Mouse (Mus musculus): ENCODE measurements around the gene Skor1.

Skor1 gene

DNA sequence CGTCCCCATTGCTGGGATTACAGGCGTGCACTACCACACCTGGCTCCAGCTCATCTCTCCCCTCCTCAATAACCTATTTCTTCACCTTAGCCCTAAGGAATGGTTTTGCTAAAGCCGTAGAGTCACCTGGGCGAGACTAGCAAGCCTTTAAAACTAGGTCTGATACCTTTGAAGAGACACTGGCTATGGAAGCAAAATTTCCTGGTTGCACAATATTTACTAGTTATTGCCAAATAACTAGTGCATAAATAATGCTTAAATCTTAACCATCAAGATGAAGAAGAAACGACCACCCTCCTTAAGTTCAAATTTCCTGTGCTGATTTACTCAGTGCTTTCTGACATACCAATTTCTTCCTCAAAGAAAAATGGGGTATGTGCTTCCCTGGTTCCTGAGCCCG lies 15.1 kb downstream of the Skor1 start:
- no peak for DNase-seq (ENCODE audit: extremely low spot score)

DNA sequence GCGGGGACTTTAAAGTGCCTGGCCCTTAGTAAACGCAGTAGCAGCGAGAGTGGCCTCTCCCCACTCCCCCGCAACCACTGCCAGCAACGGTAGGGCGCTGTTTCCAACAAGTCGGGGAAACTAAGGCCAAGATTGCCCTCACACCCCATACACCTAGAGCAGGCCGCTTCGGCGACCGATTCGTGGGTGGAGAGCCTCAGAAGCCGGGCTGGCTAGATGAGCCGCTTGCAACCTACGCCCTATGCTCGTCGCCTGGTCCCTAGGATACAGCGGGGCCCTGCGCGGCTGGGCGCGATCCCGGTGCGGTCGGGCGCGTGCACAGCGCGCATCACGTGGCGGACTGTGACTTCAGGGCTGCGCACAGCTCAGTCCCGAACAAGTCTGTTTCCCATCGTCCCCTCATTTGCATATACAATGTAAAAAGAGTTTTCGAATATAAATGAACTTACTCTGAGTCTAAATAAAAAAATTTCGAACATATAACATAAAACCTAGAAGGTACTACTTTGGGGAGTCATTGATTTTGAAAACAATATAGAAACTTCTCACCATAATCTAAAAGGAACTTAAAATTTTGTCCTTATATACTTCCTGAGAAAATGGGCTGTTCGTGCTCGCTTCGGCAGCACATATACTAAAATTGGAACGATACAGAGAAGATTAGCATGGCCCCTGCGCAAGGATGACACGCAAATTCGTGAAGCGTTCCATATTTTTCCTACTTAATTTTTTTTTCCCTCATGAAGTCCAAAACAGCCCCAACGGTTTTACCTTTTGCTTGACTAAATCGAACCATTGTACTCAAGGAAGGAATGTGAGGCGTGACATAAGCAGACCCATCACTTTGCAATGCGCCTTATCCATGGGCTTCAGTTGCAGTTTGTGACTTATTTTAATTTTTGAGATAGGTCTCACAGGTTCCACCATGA lies 15.8 kb downstream of the Skor1 start:
- DNase-seq (ENCODE audit: extremely low spot score), result peak; percentile 94

DNA sequence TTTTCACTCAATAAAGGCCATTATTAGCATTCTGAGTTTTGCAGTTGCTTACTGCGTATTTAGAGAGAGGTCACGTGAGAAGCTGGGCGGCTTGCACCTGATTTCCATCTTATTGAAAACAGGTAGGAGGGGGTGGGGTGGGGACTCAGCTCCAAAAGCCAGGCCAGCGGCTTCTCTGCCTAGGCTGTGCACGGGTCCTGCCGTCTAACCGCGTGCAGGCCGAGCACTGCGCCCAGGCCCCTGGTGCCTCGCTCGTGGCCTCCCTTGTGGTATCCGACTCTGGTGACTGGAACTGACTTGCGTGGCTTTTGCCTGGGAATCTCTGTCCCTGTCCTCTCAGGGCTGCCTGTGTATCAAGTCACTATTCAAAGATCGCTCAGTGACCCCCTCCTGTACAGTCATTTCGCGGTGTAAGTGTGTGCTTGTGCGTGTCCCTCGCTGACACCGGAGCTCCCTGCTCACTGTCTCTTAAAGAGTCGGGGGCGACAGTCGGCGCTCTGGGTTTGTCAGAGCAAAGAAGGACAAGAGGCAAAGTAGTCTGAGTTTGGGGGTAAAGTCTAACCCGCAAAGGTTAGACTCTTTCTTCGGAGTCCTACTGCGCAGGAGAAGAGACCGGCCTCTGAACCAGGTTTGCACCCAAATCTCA lies 16.7 kb downstream of the Skor1 start:
- peak; percentile 64 for DNase-seq (ENCODE audit: extremely low spot score)

DNA sequence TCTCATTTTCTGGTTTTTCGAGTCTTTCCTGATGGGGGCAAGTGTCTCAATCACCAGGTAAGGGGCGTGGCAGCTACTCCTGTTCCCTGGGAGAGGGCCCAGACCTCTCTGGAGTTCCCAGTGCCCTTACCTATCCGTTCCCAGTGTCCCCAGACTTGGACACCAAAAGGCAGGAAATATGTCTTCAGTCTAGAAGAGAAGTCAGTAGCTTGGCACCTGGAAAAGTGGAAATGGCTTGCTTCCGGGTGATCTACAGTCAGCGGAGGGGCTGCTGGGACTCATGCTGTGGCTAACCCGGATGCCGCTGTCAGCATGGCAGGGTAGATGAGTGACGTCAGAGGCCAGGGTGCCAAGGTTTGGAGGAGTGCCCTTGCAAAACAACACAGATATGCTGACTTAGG lies 19.1 kb downstream of the Skor1 start:
- DNase-seq (ENCODE audit: extremely low spot score), result no peak

DNA sequence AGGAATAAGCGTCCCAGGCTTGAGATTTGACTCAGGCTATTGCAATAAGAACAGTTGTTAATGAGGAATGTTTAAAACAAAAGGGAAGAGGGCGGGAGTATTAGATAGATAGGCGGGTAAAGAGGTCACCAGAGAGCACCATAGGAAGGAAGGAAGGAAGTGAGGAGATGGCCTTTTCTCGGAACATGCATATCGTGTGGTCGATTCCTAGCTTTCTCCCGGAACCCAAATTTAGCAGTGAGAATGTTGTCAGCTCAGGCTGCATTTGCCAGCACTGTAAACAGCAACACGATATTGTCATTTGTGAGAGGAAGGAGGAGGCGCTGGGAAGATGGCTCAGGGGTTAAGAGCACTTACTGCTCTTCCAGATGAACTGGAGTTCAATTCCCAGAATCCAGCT lies 24.2 kb downstream of the Skor1 start:
- no peak for DNase-seq (ENCODE audit: extremely low spot score)

DNA sequence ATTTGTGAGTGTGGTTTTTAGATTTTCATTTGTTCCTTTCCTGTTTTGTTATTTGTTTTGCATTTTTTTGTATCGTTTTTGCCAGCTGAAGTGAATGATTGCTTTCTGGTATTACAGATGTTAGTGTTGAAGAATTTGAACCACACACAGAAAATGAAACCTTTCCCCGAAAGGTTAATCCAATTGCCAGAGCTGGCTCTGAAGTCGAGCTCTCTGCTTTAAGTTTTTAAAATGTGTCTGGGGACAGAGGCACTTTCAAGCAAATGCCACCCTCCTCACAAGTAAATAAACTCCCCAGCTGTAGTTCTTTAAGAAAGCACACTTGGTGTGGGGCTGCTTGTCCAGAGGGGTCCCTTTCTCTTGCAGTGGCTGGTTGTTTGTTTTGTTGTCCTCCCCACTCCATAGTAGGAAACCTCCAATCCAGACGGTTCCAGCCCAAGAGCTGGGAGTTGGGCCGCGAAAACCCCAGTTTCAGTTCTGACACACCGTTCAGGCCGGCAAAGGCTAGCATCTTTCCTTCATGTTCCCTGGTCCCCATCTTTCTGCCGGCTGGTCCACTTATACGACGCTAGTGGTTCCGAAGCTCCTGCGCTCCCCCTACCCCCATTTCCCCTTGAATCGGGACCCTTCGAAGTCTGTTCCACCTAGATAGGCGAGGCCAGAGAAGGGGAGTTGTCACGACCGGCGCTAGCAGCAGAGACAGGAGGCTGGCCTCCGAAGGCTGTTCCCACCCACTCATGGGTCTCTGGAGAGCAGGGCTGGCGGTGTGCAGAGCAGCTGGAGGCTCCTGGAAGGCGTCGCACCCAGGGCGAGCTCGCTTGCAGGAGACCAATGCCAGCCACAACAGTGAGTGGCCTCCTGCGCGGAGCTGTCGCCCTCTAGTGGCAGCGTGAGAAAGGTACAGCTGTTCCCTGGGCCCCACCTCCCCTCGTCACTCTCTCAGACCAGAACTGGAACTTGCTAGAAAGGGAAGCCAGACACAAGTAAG lies 25.0 kb downstream of the Skor1 start:
- DNase-seq (ENCODE audit: extremely low spot score), result peak; percentile 93

DNA sequence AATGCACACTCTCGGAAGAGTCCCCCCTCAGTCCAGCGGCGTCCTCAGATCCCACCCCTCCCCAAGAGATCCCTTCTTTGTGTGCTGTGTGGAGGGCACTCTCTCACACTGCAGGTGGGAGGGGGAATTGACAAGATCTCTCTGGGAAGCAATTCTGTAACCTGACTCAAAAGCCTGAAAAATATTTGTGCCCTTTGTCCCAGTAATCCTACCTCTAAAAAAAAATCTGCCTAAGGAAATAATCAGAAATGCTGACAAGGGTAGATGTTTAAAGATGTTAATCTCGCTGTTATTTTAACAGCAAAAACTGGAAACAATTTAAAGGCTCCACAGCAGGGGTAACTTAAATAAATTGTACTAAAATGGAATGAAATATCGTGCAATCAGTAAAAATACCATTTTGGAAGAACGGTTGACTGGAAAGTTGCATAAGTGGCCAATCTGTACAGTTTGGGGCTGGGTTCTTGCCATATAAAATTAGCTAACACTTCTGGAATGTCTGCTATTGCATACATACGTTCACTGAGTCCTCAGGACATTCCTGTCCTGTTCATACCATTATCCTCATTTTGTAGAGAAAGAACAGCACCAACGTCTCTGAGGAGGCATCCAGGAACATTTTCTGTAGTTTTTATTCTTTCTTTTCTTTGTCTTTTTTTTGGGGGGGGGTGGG lies 26.5 kb downstream of the Skor1 start:
- no peak for DNase-seq (ENCODE audit: extremely low spot score)

DNA sequence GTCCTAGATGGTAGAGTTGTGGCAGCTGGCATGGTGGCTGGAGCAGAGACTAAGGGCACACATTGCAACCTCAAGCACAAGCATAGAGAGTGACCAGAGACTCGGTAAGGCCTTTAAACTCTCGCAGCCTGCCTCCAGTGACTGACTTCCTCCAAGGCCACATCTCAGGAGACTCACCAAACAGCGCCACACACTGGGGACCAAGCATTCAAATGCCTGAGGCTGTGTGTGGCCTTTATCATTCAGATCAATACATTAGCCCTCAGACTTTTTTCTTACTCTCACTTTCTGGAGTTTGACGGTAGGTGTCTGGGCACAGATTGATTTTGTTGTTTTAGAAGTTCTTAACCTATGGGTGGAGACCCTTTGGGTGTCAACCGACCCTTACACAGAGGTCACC lies 30.4 kb downstream of the Skor1 start:
- no peak for DNase-seq (ENCODE audit: extremely low spot score)

DNA sequence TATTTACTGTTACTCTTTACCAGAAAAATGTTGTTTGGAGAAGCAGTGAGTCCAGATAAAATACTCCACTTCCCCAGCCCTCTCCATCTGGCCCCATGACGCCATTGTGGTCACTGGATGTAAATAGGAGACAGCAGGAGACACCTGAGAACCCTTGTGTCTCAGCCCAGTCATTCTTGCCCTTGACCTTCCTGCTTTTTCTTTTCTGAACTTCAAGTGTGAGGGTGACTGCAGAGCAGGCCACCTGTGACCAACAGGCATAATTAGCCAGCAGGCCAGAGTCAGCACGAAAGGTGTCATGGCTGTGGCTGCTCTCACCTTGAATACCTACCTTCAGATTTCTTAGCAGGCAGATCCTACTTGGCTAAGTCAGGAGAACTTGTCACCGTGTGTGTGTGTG lies 36.2 kb downstream of the Skor1 start:
- no peak for DNase-seq (ENCODE audit: extremely low spot score)

DNA sequence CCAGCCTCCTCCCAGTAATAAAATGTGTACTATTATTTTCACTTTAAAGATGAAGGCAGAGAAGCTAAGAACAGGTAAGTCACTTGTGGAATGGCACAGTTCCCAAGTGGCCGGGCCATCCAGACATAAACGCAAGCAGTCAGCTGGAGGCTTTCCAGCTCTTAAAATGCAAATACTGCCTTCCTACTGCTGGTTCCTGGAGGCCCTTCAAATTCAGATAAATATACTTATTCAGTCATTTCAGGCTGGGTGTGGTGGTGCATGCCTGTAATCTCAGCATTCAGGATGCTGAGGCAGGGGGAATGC lies 39.0 kb downstream of the Skor1 start:
- DNase-seq (ENCODE audit: extremely low spot score), result no peak

DNA sequence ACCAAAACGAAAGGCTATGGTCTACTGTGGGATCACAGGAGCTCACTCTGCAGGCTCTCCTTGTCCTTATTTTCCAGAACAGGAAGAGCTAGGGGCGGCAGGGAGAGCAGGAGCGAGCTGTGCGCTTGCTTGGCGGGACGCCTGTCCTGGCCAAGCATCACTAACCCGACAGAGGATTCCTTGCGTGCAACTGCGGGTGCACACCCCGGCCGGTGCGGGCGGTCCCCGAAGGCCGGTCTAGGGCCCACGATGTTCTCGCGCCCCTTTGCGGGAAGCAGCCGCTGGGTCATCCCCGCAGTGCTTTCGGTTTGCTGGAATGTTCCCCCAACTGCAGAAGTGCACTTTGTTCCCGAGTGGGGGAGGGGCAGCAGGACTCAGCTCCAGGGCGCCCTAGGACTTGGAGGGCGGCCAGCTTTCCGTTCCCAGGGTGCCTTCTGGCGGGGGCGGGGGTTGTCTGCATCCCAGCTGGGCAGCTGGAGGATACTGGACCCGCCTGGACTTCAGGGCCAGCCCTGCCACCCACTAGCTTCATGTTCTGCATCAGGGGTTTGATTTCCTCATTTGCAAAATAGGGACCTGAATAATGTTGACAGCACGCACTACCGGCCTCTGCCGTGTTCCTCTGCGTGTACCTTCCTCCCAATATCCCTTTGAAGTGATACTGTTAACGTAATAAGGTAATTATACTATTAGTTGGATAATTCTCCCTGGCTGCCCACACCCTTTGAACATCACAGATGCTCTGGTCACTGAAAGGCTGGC lies 39.6 kb downstream of the Skor1 start:
- peak; percentile 84 for DNase-seq (ENCODE audit: extremely low spot score)

DNA sequence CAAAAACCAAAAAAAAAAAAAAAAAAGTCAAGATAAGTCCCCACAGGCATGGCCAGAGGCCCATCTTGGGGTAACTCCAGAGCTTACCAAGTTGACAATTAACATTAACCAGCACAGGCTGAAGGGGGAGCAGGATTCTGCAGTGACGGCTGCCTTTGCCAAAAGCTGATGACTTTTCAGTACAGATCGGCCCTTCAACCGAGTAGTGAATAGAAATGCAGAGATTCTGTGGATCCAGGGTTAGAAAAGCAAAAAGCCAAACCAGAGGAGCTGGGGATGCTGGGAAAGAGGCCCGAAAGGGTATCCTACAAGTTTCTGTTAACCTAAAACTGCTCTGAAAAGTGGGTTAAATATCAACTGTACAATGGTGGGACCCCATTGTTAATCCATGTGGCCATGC lies 40.2 kb downstream of the Skor1 start:
- no peak for DNase-seq (ENCODE audit: extremely low spot score)

DNA sequence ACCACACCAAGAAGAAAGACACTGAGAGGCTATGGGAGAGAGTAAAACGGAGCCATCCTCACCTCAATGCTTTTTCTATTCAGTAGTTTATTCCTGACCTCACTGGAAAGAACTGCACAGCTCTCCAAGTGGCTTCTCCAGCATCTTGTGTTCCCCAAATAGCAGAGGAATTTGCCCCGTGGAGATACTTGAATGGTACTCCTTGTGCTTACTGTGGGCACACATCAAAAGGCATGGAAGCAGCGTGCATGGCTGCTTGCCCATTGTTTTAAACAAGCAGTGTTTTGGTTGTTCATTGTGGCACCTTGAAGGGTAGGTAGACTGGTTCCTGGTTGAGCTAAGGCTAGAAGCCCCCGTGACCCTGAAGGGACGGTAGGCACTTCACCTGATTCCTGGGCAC lies 48.1 kb downstream of the Skor1 start:
- DNase-seq (ENCODE audit: extremely low spot score), result no peak

DNA sequence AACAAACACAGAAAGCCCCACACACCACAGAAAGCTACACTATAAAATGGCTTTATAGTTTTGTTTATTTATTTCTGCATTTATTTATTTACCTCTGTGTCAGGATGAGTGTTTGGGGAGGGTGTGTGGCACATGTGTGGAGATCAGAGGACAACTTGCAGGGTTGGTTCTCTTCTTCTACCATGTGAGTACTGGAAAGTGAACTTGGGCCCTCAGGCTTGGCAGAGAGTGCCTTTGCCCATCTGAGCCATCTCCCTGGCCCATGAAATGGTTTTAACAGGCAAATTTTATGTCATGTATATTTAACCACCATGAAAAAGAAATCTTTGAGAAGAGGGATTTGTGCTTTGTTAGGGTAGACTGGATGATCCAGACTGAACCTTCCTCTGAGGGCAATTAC lies 48.9 kb downstream of the Skor1 start:
- DNase-seq (ENCODE audit: extremely low spot score), result no peak

DNA sequence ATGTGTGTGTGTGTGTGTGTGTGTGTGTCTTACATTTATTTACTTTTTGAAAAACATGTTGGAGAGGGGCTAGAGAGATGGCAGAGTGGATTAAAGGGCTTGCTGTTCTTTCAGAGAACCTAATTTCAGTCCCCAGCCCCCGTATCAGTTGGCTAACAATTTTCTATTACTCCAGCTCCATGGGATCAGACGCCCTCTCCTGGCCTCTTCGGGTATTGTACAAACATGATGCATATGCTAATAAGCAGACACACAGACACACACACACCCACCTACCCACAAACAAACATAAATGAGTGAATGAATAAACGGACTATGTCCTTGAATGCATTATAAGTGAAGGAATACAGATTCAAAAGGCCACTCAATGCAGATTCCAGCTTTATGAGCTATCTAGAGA lies 49.4 kb downstream of the Skor1 start:
- no peak for DNase-seq (ENCODE audit: extremely low spot score)

DNA sequence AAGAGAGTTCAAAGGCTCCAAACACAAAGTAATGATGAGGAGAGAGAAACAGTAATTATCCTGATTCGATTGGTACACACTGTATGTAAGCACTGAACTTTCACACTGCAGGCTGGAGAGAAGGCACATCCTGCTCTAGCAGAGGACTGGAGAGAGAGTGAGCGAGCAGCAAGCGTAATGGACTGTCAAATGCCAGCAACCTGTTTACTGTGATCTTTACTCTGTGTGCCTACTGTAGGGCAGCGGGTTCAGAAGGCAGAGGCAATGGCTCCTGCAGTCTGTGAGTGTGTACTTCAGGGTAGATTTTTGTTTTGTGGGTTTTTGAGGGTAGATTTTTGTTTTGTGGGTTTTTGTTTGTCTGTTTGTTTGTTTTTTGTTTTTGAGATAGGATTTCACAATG lies 49.9 kb downstream of the Skor1 start:
- no peak for DNase-seq (ENCODE audit: extremely low spot score)

DNA sequence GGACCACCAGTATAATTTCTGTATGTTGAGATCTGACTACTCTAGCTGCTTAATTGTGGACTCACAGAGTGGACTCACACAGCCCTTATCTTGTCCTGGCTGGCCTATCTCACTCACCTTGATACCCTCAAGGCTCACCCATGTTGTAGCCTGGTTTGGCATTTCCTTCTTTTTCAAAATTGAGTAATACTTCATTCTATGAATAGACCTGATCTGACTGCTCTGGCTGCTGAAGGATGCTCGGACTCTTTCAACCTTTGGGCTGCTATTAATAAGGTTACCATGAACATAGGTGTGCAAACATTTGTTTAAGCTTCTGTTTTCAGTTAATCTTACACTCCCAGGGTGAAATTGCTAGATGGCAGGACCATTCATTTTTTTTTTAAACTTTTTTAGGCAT lies 51.6 kb downstream of the Skor1 start:
- no peak for DNase-seq (ENCODE audit: extremely low spot score)

DNA sequence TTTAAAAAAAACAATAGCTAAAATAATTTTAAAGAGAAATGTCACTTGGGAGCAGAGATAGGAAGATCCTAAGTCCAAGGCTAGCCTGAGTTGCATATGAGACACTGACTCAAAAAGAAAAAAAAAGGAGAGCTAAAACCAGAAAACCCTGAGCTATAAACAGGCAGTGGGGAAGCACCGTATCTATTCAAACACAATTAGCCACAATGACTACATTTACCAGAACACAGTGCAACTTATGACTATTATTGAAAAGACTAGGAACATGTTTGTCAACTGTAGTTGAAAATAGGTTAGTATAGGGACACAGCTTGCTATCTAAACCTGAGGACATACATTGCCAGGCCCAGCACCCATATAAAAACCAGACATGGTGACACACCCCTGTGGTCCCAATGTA lies 54.7 kb downstream of the Skor1 start:
- DNase-seq (ENCODE audit: extremely low spot score), result no peak

DNA sequence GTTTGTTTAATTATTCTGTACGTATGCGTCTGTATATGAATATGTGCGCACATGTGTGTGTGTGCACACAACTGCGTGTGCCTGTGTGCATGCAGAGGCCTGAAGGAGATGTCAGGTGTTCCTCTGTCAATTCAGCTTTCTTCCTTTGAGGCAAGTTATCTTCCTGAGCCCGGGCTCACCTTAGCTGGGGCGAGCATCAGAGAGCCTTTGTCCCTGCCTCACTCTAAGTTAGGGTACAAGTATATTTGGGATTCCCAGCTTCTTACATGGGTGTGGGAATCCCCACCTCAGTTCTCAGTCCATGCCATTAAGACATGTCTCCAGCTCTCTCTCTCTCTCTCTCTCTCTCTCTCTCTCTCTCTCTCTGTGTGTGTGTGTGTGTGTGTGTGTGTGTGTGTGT lies 56.2 kb downstream of the Skor1 start:
- no peak for DNase-seq (ENCODE audit: extremely low spot score)

DNA sequence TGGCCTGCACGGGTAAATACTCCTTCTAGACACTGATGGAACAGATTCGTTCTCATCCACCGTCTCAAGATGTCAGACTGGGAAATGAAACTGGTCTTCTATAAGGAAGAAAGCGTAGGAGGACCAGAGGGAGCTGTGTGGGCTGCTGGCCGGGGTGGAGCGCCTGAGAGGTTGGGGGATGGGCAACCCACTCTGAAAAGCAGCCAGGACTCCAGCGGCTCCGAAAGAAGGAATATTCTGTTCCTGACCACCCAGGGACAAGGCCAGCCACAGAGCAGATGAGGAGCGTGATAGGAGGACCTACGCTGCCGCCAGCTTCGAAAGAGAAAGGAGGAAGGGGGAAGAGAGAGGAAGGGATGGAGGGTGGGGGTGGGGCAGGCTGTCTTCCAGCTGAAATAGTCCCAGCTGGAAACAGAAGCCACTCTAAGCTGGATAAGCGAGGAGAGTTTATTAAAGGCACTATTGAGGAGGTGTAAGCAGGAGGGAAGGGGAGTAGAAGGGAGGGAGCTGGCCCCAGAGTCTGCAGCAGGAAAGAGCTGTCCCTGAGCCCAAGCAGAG lies 56.7 kb downstream of the Skor1 start:
- peak; percentile 85 for DNase-seq (ENCODE audit: extremely low spot score)

Measured in embryo, embryonic 9.5 days (tissue).